Mouse (Mus musculus): ENCODE data around the gene Sorbs1. TPM values are rescaled to one million over a fixed set of nuclear protein-coding genes. Genes with fewer than 3 reads are reported as not detected.
"Not testable (repeated sequence)": the region's sequence is repeated elsewhere in the genome, so short reads cannot be mapped to it uniquely, and the experiment has no call there.

Sorbs1 gene
- polyA plus RNA-seq (2015; fragmentation: Nextera tagmentation; extraction: Ambion mirVana) = 141 and 152 TPM in 2 replicates

DNA sequence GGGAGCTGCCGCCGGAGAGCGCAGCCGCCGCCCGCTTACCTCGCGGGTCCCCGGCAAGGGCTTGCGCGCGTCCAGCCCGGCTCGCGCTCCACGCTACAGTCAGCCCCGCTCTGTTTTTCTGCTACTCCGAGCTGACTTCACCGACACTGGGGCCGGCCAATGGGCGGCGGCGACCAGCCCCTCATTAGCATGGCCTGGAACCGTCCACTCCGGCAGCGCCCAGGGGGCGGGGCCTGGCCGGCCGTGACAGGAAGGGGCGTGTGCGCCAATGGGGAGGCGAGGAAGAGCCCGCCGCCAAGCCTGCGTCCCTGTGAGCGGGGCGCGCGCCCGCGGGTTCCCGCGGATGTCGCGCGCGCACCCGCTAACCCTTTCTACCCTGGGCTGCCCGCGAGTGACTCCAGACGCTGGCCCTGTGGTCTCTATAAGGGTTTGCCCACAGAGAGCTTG, at the start of gene Sorbs1:
Gene Sorbs1 (minus strand): TSS at position 148 of the 447 bp plus-strand sequence.
- Histone ChIP-seq H3K27ac (ENCODE audit: low read length) (peak within 1 kb of the TSS; percentile 97), H3K9ac (ENCODE audit: low read length) (peak within 1 kb of the TSS; percentile 95), H3K4me2 (ENCODE audit: low read depth, low read length) (peak within 1 kb of the TSS; percentile 78), H3K27me3 (ENCODE audit: control insufficient read depth, insufficient read depth, low read length) (no peaks in the 10 kb centered on the region), H3K36me3 (ENCODE audit: control insufficient read depth, insufficient read depth) (no peaks in the 10 kb centered on the region), H3K4me1 (ENCODE audit: control insufficient read depth, insufficient read depth, low read length) (peaks cover 27% of the 10 kb centered on the region), H3K4me3 (ENCODE audit: low read length) (peak within 1 kb of the TSS; percentile 94), H3K9me3 (replicated peaks; ENCODE audit: control insufficient read depth, low read length) (no peaks in the 10 kb centered on the region)
- peak; percentile 96 for ATAC-seq (replicated peaks; ENCODE audit: extremely low read depth, insufficient read depth, low FRiP score)
- WGBS = under 1% methylated on average over 51 of the region's 51 CpGs

DNA sequence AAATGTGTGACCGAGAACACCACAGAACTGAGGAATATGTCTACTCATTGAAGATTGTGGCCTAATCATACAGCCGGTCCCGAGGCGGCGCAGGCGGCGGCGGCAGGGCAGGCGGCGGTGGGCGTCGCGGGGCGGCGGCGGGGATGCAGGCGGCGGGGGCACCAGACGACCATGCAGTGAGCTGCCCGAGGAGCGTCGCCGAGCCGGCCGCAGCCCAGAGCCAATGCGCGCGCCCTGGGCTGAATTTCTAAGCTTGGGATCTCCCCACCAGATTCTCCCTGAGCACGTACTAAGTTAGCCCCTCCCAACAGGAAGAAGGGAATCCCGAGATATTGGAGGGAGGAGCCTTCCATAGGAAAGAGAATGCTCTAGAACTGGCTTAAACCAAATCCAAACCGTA, 47.9 kb upstream of the Sorbs1 start:
- not testable (repeated sequence) for H3K9me3 ChIP-seq (replicated peaks; ENCODE audit: control insufficient read depth, low read length); H3K4me3 ChIP-seq (ENCODE audit: low read length); H3K9ac ChIP-seq (ENCODE audit: low read length); H3K4me1 ChIP-seq (ENCODE audit: control insufficient read depth, insufficient read depth, low read length); H3K27ac ChIP-seq (ENCODE audit: low read length); H3K4me2 ChIP-seq (ENCODE audit: low read depth, low read length); H3K27me3 ChIP-seq (ENCODE audit: control insufficient read depth, insufficient read depth, low read length); ATAC-seq (replicated peaks; ENCODE audit: extremely low read depth, insufficient read depth, low FRiP score)
- H3K36me3 ChIP-seq (ENCODE audit: control insufficient read depth, insufficient read depth) = peaks cover 40% of the 10 kb centered on the region
- WGBS = 64% methylated on average over 12 of the region's 31 CpGs

DNA sequence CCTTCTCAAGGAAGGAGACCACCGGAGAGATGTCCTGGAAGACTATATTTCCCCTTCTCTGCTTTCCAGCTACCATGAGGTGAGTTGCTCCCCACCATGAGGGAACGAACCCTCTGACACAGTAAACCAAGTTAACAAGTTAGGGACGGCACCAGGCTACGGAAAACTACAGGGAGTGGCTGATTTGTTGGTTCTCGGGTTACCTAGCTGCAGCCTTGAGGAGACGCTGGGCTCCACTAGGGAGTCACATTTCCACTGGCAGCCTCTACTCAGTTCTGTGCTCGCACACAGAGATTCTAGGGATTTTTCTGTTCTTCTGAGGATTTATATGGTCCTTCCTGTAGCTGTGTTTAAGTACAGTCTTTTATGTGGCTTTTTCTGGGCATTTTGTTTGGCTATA, 42.5 kb upstream of the Sorbs1 start:
- Histone ChIP-seq H3K27ac (ENCODE audit: low read length) (no peak overlapping the region), H3K36me3 (ENCODE audit: control insufficient read depth, insufficient read depth) (peaks cover 37% of the 10 kb centered on the region), H3K4me1 (ENCODE audit: control insufficient read depth, insufficient read depth, low read length) (no peaks in the 10 kb centered on the region), H3K27me3 (ENCODE audit: control insufficient read depth, insufficient read depth, low read length) (no peaks in the 10 kb centered on the region), H3K4me3 (ENCODE audit: low read length) (no peak overlapping the region), H3K9me3 (replicated peaks; ENCODE audit: control insufficient read depth, low read length) (no peaks in the 10 kb centered on the region), H3K4me2 (ENCODE audit: low read depth, low read length) (no peak overlapping the region), H3K9ac (ENCODE audit: low read length) (no peak overlapping the region)
- no peak for ATAC-seq (replicated peaks; ENCODE audit: extremely low read depth, insufficient read depth, low FRiP score)
- 84% methylated on average over 7 of the region's 7 CpGs for WGBS

DNA sequence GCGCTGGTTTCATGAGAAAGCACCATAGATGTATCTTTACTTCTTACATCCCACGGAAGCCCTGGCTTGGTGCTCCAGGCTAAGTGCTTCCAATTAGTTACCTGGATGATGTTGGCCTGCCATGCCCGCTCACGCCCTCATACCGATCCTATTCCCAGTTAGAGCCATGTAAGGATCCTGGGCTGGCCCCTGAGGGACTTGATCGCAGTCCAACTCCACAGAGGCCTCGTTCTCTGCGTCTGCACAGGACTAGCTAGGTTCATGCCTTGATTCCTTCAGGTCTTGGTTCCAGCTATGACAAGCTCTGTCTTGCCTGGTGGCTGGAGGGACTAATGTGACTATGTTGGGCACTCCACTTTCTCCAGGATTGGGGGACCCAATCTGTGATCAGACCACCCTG, 41.6 kb upstream of the Sorbs1 start:
- Histone ChIP-seq H3K4me1 (ENCODE audit: control insufficient read depth, insufficient read depth, low read length) (no peaks in the 10 kb centered on the region; the same call in 1 of the 2 replicates), H3K4me2 (ENCODE audit: low read depth, low read length) (no peak overlapping the region), H3K9me3 (replicated peaks; ENCODE audit: control insufficient read depth, low read length) (no peaks in the 10 kb centered on the region), H3K36me3 (ENCODE audit: control insufficient read depth, insufficient read depth) (peaks cover 45% of the 10 kb centered on the region), H3K9ac (ENCODE audit: low read length) (no peak overlapping the region), H3K27me3 (ENCODE audit: control insufficient read depth, insufficient read depth, low read length) (no peaks in the 10 kb centered on the region), H3K4me3 (ENCODE audit: low read length) (no peak overlapping the region), H3K27ac (ENCODE audit: low read length) (no peak overlapping the region)
- no peak for ATAC-seq (replicated peaks; ENCODE audit: extremely low read depth, insufficient read depth, low FRiP score)
- WGBS = 93% methylated on average over 8 of the region's 8 CpGs

DNA sequence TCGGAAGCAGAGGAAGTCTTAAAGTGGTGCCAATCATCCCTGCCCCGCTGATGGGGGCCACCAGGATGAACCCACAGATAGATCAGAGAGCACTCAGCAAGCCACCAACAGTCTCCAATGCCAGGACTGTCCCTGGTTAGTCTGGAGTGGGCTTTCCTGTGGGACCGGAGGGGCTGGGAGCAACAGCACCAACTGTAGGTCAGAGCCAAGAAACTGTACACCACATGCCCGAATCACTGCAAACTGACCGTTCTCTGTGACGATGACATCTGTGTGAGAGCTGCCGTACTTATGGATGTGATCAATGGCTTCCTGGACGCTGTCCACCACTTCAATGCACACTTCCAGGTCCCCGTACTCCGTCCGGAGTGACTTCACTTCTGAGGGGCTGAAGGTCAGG, 40.8 kb upstream of the Sorbs1 start:
- Histone ChIP-seq H3K36me3 (ENCODE audit: control insufficient read depth, insufficient read depth) (peaks cover 45% of the 10 kb centered on the region), H3K9ac (ENCODE audit: low read length) (no peak overlapping the region), H3K4me2 (ENCODE audit: low read depth, low read length) (no peak overlapping the region), H3K27me3 (ENCODE audit: control insufficient read depth, insufficient read depth, low read length) (no peaks in the 10 kb centered on the region), H3K9me3 (replicated peaks; ENCODE audit: control insufficient read depth, low read length) (no peaks in the 10 kb centered on the region), H3K4me1 (ENCODE audit: control insufficient read depth, insufficient read depth, low read length) (peaks cover 7% of the 10 kb centered on the region), H3K27ac (ENCODE audit: low read length) (no peak overlapping the region), H3K4me3 (ENCODE audit: low read length) (no peak overlapping the region)
- 78% methylated on average over 11 of the region's 11 CpGs for WGBS
- ATAC-seq (replicated peaks; ENCODE audit: extremely low read depth, insufficient read depth, low FRiP score) = no peak

DNA sequence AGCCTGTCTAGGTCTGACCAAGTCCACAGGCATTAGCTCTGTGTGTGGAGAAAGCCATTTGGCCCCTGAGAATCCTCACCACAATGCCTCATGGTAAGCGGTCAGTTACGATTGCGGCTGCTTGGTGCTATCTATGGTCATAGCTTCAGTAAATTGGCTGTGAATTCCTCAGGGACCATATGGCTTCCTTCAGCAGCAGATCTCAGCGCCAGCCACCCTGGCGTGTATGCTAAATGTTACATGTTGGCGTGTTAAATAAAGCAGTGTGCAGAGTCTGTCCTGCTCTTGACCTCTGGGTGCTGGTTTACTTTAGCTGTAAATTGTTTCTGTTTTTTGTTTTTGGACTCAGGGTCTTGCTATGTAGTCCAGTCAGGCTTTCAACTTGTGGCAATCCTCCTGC, 40.3 kb upstream of the Sorbs1 start:
- peaks cover 12% of the 10 kb centered on the region for H3K4me1 ChIP-seq (ENCODE audit: control insufficient read depth, insufficient read depth, low read length)
- no peak overlapping the region for H3K4me3 ChIP-seq (ENCODE audit: low read length)
- no peak overlapping the region for H3K4me2 ChIP-seq (ENCODE audit: low read depth, low read length)
- H3K9me3 ChIP-seq (replicated peaks; ENCODE audit: control insufficient read depth, low read length) = no peaks in the 10 kb centered on the region
- peaks cover 45% of the 10 kb centered on the region for H3K36me3 ChIP-seq (ENCODE audit: control insufficient read depth, insufficient read depth)
- WGBS = 62% methylated on average over 6 of the region's 6 CpGs
- no peak overlapping the region for H3K9ac ChIP-seq (ENCODE audit: low read length)
- no peak for ATAC-seq (replicated peaks; ENCODE audit: extremely low read depth, insufficient read depth, low FRiP score)
- no peak overlapping the region for H3K27ac ChIP-seq (ENCODE audit: low read length)
- no peaks in the 10 kb centered on the region for H3K27me3 ChIP-seq (ENCODE audit: control insufficient read depth, insufficient read depth, low read length)

DNA sequence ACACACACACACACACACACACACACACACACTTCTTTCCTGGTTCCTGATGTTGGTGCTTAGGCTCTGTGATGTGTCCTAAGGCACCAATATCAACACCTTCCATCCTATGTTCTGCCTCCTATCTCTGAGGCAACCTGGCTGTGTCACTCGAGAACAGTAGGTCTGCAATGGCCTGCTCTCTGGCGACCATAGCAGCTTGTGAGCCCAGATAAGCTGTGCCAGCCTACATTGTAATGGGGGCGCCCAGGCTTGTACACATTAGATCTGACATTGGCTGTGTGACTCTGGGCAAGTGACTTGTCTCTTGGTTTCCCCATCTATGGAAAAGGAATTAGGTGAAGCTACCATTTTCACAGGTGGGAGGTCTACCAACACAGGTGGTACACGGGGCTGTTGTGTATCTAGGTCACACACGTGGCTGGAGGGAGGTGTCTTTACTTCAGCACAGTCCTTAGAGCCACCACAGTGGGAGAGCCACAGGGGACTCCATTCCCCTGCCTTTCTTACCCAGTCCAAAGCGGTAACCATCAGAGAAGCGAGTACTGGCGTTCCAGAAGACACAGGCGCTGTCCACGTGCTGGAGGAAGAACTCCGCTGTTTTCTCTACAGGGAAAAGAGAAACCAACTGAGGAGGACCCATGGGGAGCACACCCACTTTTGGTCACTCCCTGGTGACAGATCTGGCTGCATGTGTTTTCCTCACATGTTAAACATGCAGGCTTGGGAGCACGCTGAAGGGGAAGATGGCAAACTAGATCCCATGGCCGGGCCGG, 39.6 kb upstream of the Sorbs1 start:
- no peaks in the 10 kb centered on the region for H3K27me3 ChIP-seq (ENCODE audit: control insufficient read depth, insufficient read depth, low read length)
- peaks cover 17% of the 10 kb centered on the region for H3K4me1 ChIP-seq (ENCODE audit: control insufficient read depth, insufficient read depth, low read length)
- H3K27ac ChIP-seq (ENCODE audit: low read length) = no peak overlapping the region
- WGBS = 87% methylated on average over 14 of the region's 14 CpGs
- ATAC-seq (replicated peaks; ENCODE audit: extremely low read depth, insufficient read depth, low FRiP score) = no peak
- H3K36me3 ChIP-seq (ENCODE audit: control insufficient read depth, insufficient read depth) = peaks cover 45% of the 10 kb centered on the region
- no peak overlapping the region for H3K4me2 ChIP-seq (ENCODE audit: low read depth, low read length)
- no peak overlapping the region for H3K4me3 ChIP-seq (ENCODE audit: low read length)
- H3K9me3 ChIP-seq (replicated peaks; ENCODE audit: control insufficient read depth, low read length) = no peaks in the 10 kb centered on the region
- H3K9ac ChIP-seq (ENCODE audit: low read length) = no peak overlapping the region

DNA sequence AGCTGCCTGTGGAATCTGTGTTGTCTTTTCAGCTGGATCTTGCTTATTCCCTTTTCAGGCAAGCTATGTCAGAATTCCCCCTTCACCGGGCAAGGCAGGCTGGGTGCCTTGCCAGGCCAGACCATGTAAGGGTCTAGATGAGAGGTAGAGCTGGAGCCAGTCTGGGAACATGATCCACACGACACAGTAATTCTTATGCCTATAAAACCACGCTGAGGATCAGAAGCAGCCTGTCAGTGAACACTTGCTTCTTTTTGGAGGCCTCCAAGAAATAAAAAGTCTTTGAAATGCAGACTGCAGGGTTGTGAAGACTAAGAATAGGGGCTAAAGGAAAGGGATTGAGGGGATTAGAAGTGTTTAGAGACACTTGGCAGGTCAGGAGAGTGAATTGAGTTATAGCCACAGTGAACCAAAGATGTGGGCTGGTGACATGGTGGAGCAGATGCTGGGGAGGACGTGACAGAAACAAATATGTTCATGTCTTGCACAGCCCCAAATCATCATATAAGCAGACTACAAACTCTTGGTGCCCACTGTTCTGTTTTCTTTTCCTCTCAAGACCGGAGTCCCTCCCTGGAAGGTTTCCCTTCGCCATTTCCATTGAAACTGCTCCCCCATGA, 36.0 kb upstream of the Sorbs1 start:
- peaks cover 26% of the 10 kb centered on the region for H3K36me3 ChIP-seq (ENCODE audit: control insufficient read depth, insufficient read depth)
- H3K4me3 ChIP-seq (ENCODE audit: low read length) = no peak overlapping the region
- peak; percentile 50; the same call in 1 of the 2 replicates for ATAC-seq (replicated peaks; ENCODE audit: extremely low read depth, insufficient read depth, low FRiP score)
- peak overlapping the region; percentile 89 for H3K27ac ChIP-seq (ENCODE audit: low read length)
- no peaks in the 10 kb centered on the region for H3K9me3 ChIP-seq (replicated peaks; ENCODE audit: control insufficient read depth, low read length)
- 57% methylated on average over 6 of the region's 6 CpGs for WGBS
- peak overlapping the region; percentile 49; the same call in 1 of the 2 replicates for H3K9ac ChIP-seq (ENCODE audit: low read length)
- peaks cover 17% of the 10 kb centered on the region for H3K4me1 ChIP-seq (ENCODE audit: control insufficient read depth, insufficient read depth, low read length)
- H3K4me2 ChIP-seq (ENCODE audit: low read depth, low read length) = peak overlapping the region; percentile 32
- no peaks in the 10 kb centered on the region for H3K27me3 ChIP-seq (ENCODE audit: control insufficient read depth, insufficient read depth, low read length)
